Mouse (Mus musculus) gastrocnemius, adult 2 months (tissue): Measurements from ENCODE around the gene Pik3ap1. TPM values are rescaled to one million over a fixed set of nuclear protein-coding genes. Genes with fewer than 3 reads are reported as not detected.

Experiments used
- DNase-seq: peaks from one replicate; pipeline ENCODE4 v3.0.0; 2022
- H3K27ac ChIP-seq: fragments of 200-600 bp; 2 replicates; pipeline ENCODE4 v1.8.1; 2022; ENCODE audit warnings: mild to moderate bottlenecking
- H3K4me3 ChIP-seq: fragments of 200-600 bp; 2 replicates; pipeline ENCODE4 v1.8.1; 2022; ENCODE audit warnings: mild to moderate bottlenecking, moderate library complexity
- CTCF ChIP-seq: fragments of 200-600 bp; IDR thresholded peaks from 2 replicates; pipeline ENCODE4 v1.8.1; 2022; ENCODE audit warnings: antibody characterized with exemption, mild to moderate bottlenecking, moderate library complexity
- intact Hi-C: fragments of 180-260 bp; cut with DNase I; formaldehyde crosslinking; loops from one replicate; pipeline ENCODE4 v1.15.1; 2025
- total RNA-seq, 2 experiments: library from RNA; stranded (reverse); gene quantifications; 2 replicates each; pipeline ENCODE4 v1.2.3; 2021

The Pik3ap1 gene
- total RNA-seq, 2 experiments from 2014 or later: 0.25 to 0.43 TPM

DNA sequence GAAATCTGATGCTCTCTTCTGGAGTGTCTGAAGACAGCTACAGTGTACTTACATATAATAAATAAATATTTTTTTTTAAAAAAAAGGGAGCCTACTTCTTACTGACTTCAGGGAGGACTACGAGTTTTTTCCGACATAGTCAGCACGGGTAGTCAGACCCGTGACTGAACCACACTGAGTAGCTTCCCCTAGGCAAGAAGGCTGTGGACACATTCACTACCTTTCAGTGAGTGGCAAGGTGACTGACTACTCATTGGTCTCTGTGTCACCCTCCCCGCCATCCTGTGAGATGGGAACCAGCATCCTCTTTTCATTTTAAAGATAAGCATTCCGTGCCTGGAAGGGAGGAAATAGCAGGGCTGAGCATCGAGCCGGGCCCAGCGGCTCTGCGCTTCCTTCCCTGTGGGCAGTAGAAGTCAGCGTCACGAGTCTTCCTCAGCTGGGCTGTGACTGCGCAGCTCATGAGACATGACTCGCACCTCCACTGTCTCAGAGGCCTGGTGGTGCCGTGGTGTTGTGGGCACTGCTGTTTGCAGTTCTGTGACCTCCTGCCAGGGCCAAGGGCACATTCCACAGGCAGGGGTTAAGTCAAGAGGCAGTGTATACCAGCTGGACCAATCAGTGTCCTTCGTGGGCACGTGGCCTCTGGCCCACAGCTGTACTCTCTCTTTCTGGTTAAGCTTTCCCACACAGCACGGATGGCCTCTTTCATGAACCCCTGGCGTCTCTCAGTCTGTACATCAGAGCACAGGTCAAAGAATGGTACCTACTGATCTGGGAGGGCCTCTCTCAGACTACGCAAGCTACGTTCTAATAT is 45.7 kb downstream of the Pik3ap1 start:
- DNase-seq: peak; percentile 30
- no peak for TF ChIP-seq CTCF
- intact Hi-C loops: no loop called here
- H3K4me3 ChIP-seq: no peak overlapping the region
- H3K27ac ChIP-seq: peak overlapping the region; percentile 49

DNA sequence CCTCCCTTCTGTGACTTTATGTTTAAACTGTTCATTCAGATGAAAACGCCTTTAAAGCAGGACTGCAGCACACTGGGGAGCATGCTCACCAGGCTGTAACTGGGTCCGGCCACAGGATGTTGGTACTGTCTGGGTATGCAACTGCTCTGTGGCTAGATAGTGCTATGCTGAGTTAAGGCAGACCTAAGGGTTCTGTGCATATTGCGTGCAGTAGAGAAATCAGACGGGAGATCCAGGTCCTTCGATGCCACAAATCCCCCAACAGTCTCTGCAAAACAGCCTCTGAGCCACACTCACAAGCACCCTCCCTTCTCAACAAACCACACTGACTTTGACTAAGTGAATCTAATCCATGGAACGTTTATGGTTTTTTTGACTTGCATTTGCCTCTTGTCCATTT is 46.5 kb downstream of the Pik3ap1 start:
- Histone ChIP-seq H3K27ac (no peak overlapping the region), H3K4me3 (no peak overlapping the region)
- no peak for TF ChIP-seq CTCF
- intact Hi-C loops: no loop called here
- DNase-seq: no peak

DNA sequence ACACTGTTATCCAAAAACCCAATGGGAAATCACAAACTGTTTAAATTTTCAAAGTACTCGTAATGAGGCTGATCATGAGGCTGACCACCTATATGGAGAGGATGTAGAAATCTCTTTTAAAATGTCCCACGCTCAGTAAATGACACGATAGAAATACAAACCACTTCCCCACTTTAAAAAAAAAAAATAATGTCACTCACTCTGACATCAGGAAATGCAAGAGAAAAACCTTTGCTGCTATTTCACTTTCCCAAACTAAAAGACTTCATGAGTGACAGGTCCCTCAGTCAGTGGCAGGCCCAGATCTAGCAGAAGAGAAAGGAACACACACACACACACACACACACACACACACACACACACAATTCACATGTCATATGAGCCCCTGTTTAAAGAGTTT is 49.2 kb downstream of the Pik3ap1 start:
- intact Hi-C loops: no loop called here
- no peak overlapping the region for H3K27ac ChIP-seq
- no peak overlapping the region for H3K4me3 ChIP-seq
- TF ChIP-seq CTCF: no peak
- no peak for DNase-seq

DNA sequence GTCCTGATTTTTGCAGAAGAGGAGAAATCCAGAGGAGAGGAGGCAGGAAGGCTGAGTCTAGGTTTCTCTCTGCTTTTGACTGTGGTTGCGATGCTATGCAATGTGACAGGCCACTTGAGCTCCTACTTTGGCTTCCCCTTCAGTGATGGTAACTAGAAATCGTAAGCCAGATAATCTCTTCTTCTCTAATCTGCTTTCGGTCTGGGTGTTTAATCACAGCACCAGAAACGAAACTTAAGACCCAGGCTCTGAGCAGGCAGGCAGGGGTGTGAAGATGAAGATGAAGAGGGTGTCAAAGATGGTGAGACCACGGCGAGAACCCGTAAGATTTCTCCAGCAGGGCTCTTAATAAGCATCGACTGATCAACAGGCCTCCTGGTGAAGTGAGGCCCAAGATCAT is 51.9 kb downstream of the Pik3ap1 start:
- Histone ChIP-seq H3K27ac (no peak overlapping the region), H3K4me3 (no peak overlapping the region)
- DNase-seq: no peak
- TF ChIP-seq CTCF: no peak
- intact Hi-C loops: no loop called here

DNA sequence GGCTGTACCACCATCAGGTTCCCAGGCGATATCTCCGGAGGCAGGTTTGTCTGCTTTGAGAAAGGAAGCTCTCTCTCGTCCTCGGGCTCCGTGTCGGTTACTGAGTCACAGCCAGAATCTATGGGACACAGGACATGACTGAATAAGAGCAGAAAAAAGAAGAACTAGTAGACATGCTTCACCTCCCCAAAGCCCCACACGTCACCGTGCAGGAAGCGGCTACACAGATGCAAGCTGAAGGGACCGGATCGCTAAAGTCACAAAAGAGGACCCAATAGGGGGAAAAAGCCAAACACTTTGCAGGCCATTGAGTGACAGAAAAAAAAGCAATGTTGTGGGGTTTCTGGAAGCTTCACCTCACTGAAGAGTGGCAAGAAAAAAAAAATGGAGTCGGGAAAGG is 52.7 kb downstream of the Pik3ap1 start:
- no peak for DNase-seq
- no peak overlapping the region for H3K4me3 ChIP-seq
- no peak for TF ChIP-seq CTCF
- H3K27ac ChIP-seq: no peak overlapping the region
- intact Hi-C loops: no loop called here

DNA sequence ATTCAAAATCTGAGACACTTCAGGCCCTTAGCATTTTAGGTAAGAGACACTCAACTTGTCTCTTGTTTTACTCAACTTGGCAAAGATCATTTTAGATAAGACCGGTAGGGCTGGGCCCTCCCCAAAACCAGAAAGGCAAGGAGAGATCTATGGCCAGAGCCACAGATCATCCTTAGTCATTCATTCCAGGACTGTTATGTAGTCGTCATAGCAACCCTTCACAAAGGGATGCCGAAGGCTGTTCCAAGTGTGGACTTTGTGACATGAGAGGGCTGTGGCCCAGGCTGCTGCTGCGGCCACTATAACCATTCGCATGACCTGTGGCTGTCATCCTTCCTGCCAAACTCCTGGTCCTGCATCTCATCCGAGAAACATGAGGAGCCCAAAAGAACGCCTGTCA is 54.5 kb downstream of the Pik3ap1 start:
- Histone ChIP-seq H3K4me3 (no peak overlapping the region), H3K27ac (no peak overlapping the region)
- TF ChIP-seq CTCF: no peak
- DNase-seq: no peak
- intact Hi-C loops: no loop called here

DNA sequence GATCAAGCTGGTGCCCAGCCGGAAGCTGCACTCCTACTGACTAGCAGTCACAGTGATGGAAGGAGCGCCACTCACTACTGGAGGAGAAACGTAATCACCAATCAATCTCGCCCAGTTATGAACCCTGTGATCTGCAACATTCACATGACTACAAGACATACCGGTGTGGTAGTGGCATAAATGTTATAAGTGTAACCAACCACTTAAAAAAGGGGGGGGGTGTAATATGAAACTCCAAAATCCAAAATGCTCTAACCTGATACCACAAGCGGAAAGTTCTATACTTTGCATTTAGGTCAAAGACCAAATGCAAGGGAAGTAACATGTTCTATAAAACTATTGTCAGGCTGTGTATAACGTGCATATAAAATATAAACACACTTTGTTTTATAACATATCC is 54.9 kb downstream of the Pik3ap1 start:
- H3K4me3 ChIP-seq: no peak overlapping the region
- intact Hi-C loops: no loop called here
- DNase-seq: no peak
- no peak overlapping the region for H3K27ac ChIP-seq
- no peak for TF ChIP-seq CTCF

DNA sequence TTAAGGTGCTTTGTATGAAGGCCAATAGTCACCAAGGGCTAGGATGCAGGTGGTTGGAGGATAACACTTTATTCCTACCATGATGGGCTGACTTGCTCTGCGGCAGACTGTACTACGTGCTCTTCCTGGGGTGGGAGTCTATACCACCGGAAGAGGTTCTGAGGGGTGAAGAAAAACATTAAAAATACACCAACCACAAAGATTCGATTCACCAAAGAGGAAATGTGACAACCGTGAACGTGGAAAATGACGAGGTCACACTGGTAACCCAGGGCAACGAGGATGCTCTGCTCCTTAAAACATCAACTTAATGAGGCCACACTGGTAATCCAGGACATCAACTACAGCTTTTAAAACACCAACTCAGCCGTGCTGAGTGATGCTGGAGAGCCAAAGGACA is 56.2 kb downstream of the Pik3ap1 start:
- Histone ChIP-seq H3K4me3 (no peak overlapping the region), H3K27ac (no peak overlapping the region)
- no peak for DNase-seq
- TF ChIP-seq CTCF: no peak
- intact Hi-C loops: no loop called here

DNA sequence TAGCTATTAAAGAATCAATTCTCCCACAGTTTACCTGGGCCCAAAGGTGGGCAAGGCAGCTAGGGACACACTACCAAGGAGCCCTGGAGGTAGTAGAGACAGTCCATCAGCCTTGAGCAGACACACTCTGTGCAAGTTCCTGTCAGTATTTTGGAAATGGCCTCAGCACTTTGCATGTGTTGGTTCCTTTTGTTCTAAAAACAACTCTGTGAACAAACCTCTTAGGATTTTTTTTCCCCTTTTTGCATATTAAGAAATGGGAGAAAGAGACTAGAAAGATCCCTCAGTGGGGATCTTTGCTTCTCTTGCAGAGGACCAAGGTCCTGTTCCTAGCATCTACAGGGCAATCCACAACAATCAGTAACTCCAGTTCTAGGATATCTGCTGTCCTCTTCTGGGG is 61.1 kb downstream of the Pik3ap1 start:
- no peak for TF ChIP-seq CTCF
- DNase-seq: no peak
- H3K27ac ChIP-seq: no peak overlapping the region
- intact Hi-C loops: no loop called here
- H3K4me3 ChIP-seq: no peak overlapping the region

DNA sequence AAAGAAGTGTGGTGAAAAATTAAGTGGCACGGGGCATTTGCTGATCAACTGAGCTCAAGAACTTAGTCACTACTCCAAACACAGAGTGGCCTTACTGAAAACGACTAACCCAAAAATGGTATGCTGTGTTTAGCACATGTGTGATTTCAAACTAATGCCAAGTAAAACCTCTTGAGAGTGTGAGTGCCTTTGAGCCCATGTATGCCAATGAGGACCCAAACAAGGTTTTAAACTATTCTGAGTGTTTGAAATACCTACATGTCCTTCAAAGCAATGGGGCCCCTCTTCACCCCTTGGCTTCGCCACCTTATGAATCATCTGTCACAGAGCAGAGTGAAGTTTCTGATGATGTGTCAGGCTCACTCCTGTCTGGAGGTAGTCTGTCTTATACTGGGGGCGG is 61.8 kb downstream of the Pik3ap1 start:
- TF ChIP-seq CTCF: no peak
- H3K27ac ChIP-seq: no peak overlapping the region
- no peak overlapping the region for H3K4me3 ChIP-seq
- no peak for DNase-seq
- intact Hi-C loops: no loop called here

DNA sequence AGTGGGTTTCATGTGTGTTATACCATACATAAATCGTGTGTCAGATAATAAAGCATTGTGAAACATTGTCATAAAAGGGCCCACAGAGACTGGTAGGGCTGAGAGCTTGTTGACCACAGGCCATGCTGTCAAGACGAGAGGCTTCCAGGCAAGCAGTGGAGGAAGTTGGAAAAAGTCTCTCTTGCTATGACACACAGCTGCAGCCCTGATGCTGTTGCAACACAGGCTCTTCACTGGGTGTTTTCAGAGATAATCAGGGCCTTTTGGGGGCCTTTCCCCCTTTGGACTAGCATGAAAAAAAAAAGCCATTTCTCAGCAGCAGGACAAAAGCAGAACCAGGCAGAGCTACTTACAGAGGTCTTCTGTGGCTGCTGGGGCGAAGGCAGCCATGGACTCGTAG is 63.8 kb downstream of the Pik3ap1 start:
- no peak overlapping the region for H3K4me3 ChIP-seq
- TF ChIP-seq CTCF: no peak
- intact Hi-C loops: no loop called here
- no peak for DNase-seq
- no peak overlapping the region for H3K27ac ChIP-seq

DNA sequence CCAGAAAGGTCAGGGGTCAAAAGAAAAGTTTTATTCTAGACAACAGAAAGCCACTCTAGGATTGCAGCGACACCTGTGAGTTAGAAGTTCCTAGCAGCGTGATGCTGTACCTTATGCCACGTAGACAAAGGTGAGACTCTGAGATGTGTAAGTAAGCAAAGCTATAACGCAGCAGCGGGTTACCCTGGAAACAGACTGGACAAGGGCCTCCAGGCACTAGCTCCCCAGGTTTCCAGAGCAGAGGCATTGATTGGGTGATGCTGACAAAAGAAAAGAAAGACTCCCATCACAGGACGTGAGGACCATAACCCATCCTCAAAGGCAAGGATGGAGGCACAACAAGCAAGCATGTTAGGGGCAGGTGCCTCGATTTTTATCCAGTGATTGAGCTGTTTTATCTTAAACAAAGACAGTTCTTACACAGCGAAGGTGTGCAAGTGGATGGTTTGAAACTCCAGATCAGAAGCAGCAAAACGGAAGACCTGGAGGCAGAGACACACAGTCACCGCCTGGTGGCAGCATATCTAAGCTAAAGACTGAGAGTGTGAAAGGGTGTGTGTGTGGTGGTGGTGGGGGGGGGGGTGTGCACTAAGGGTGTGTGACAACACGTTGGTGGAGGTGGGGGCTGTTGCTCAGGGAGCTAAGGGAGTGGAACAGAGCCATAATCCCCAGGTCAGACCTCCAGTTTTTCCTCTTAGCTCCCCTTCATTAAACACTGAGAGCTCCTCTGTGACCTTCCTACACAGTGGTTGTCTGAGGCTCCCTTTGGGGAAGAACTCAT is 67.4 kb downstream of the Pik3ap1 start:
- intact Hi-C loops: loop anchor here (2.0 to 10.0 kb wide), 3 partner anchors 165 to 447 kb away; partner anchors contain the start of gene Lcor
- DNase-seq: peak; percentile 36
- peak; percentile 62 for TF ChIP-seq CTCF

DNA sequence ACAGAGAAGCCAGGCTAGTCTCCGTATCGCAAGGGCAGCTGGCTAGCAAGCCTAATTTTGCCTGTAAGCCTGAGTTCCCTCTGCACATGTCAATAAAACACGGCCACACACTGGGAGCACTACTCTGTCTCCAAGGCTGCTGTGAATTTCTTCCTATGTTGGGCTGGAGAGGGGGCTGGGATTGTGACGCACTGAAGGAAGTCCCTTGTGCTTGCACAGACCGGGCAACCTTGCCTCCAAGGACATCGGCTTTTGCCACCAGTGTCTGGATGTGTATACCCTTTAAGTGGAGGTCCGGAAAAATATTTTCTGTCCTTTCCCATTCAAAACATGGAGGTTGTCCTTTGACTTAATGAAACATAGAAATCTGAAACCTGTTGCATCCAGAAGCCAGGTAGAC is 70.2 kb downstream of the Pik3ap1 start:
- Histone ChIP-seq H3K4me3 (no peak overlapping the region), H3K27ac (no peak overlapping the region)
- intact Hi-C loops: loop anchor here (5.0 to 10.0 kb wide), 2 partner anchors 168 to 340 kb away; partner anchors contain the start of gene Lcor
- no peak for TF ChIP-seq CTCF
- DNase-seq: no peak

More for the DNA sequence above, 67.4 kb downstream of the Pik3ap1 start:
- Histone ChIP-seq H3K4me3 (no peak overlapping the region), H3K27ac (no peak overlapping the region)
